Mouse (Mus musculus) testis, adult 2 months (tissue): ENCODE measurements at regions not wholly inside any gene's neighbourhood (a gene's known extent, or its start where the extent isn't known, plus 50 kb on each side); places are given as distances from the start of the nearest gene placed in this dataset.

ENCODE experiments used
- H3K27ac ChIP-seq: fragments of 200-500 bp; 2 replicates; pipeline ENCODE4 v1.5.1; 2012; ENCODE audit warnings: low read depth, low read length; ENCODE audit not compliant: control insufficient read depth, insufficient read depth
- H3K27me3 ChIP-seq: fragments of 200-500 bp; 2 replicates; pipeline ENCODE4 v1.6.1; 2012; ENCODE audit warnings: mild to moderate bottlenecking, low read length, moderate library complexity; ENCODE audit not compliant: control insufficient read depth, insufficient read depth
- H3K36me3 ChIP-seq: fragments of 200-500 bp; 2 replicates; pipeline ENCODE4 v1.6.1; 2012; ENCODE audit warnings: mild to moderate bottlenecking, low read length; ENCODE audit not compliant: control insufficient read depth, insufficient read depth
- H3K4me1 ChIP-seq: fragments of 200-500 bp; 2 replicates; pipeline ENCODE4 v1.6.1; 2012; ENCODE audit warnings: low read length; ENCODE audit not compliant: control insufficient read depth, insufficient read depth
- H3K4me3 ChIP-seq: fragments of 200-500 bp; 2 replicates; pipeline ENCODE4 v1.5.1; 2012; ENCODE audit warnings: low read depth, mild to moderate bottlenecking, low read length, moderate library complexity, mixed read lengths; ENCODE audit not compliant: control insufficient read depth
- CTCF ChIP-seq: fragments of 200-500 bp; IDR thresholded peaks from 2 replicates; pipeline ENCODE4 v1.5.1; 2012; ENCODE audit warnings: low read depth, mild to moderate bottlenecking, inconsistent platforms, low read length, moderate library complexity; ENCODE audit not compliant: control insufficient read depth, insufficient read depth, insufficient replicate concordance
- POLR2A ChIP-seq: fragments of 200-500 bp; IDR thresholded peaks from 2 replicates; pipeline ENCODE4 v1.6.1; 2012; ENCODE audit warnings: low read depth, mild to moderate bottlenecking, inconsistent platforms, low read length, moderate library complexity; ENCODE audit not compliant: control insufficient read depth

DNA sequence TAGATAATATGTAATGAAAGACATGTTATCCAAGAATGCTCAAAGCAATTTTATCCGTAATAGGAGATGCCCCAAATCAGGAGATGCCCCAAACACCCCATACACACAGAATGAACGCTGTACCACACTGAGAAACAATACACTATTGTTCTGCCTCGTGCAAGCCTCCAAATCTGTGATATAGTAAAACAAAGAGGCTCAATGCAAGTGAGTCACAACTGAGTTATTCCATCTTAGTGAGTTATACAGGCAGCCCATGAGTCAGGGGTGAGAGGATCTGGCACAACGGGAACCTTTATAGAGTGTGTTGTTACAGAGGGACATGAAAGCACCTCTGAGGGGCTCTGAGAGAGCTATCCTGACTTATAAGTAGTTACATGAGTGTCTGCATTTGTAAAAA, 145.3 kb downstream of the Gm12728 start:
- TF ChIP-seq CTCF: no peak
- TF ChIP-seq POLR2A: no peak
- no peaks in the 10 kb centered on the region for H3K36me3 ChIP-seq
- H3K27ac ChIP-seq: no peak overlapping the region
- no peaks in the 10 kb centered on the region for H3K4me1 ChIP-seq
- no peak overlapping the region for H3K4me3 ChIP-seq
- no peaks in the 10 kb centered on the region for H3K27me3 ChIP-seq

GRCm38 (mm10) chr4:105936755-105937514, 147.3 kb downstream of the Gm12728 start:
- no peaks in the 10 kb centered on the region for H3K36me3 ChIP-seq
- no peaks in the 10 kb centered on the region for H3K27me3 ChIP-seq
- H3K4me3 ChIP-seq: no peak overlapping the region
- peaks cover 8% of the 10 kb centered on the region; the same call in 1 of the 2 replicates for H3K4me1 ChIP-seq
- H3K27ac ChIP-seq: no peak overlapping the region
- TF ChIP-seq POLR2A: no peak
- no peak for TF ChIP-seq CTCF

- H3K36me3 ChIP-seq: no peaks in the 10 kb centered on the region
- peaks cover 8% of the 10 kb centered on the region; the same call in 1 of the 2 replicates for H3K4me1 ChIP-seq
- no peaks in the 10 kb centered on the region for H3K27me3 ChIP-seq
- TF ChIP-seq CTCF: no peak
- H3K4me3 ChIP-seq: no peak overlapping the region
- H3K27ac ChIP-seq: no peak overlapping the region
Observed at GRCm38 (mm10) chr4:105937587-105937986, 147.9 kb downstream of the Gm12728 start.

DNA sequence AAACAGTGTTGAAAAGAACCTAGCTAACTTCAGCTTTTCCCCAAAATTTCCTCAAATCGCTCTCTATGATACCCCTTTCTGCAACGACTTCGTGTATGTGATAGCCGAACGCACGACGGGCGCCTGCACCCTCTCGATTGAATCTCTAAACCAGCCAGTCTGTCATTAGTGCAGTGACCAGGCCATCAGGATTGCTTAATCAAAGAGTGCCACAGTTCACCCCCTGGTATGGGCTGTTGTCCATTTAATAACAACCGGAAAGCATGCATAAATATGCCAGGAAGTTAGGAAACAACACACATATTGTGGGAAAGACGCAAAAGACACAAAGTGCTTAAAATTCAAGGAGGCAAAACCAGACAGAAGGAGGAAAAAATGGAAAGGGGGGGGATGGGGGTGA, 149.2 kb downstream of the Gm12728 start:
- TF ChIP-seq POLR2A: no peak
- no peak for TF ChIP-seq CTCF
- Histone ChIP-seq H3K27ac (no peak overlapping the region), H3K36me3 (no peaks in the 10 kb centered on the region), H3K4me1 (peaks cover 8% of the 10 kb centered on the region; the same call in 1 of the 2 replicates), H3K27me3 (no peaks in the 10 kb centered on the region), H3K4me3 (no peak overlapping the region)

DNA sequence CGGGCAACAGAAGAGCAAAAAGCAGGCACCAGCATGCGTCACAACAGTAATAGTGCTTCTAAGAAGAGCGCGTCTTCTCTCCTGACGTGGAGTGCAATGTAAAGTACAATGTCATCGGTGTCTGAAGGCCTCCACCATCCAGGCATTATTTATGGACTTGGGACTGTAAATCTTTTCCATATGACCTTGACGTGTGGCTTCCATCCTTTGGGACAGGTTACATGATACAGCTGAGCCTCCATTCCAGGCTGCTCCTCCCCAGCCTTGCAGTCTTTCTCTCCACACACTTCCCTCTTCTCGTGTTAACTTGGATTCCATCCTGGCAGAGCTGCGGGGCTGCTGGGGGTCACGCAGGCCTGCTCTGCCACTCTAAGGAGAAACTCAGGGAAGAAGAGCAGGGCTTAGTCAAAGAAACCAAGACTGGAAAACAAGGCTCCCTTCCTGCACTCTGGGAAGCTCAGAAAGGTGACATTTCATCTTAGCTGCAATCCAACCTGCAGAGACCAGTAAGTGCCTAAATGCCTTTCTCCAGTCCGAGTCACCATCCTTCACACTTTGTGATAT, 150.0 kb downstream of the Gm12728 start:
- H3K4me1 ChIP-seq: peaks cover 8% of the 10 kb centered on the region; the same call in 1 of the 2 replicates
- no peak overlapping the region for H3K4me3 ChIP-seq
- H3K27ac ChIP-seq: no peak overlapping the region
- TF ChIP-seq CTCF (no peak), POLR2A (no peak)
- H3K36me3 ChIP-seq: no peaks in the 10 kb centered on the region
- no peaks in the 10 kb centered on the region for H3K27me3 ChIP-seq

GRCm38 (mm10) chr4:105940891-105941290, 151.2 kb downstream of the Gm12728 start:
- no peak for TF ChIP-seq CTCF
- no peak for TF ChIP-seq POLR2A
- Histone ChIP-seq H3K36me3 (no peaks in the 10 kb centered on the region), H3K27ac (peak overlapping the region; percentile 47)

DNA sequence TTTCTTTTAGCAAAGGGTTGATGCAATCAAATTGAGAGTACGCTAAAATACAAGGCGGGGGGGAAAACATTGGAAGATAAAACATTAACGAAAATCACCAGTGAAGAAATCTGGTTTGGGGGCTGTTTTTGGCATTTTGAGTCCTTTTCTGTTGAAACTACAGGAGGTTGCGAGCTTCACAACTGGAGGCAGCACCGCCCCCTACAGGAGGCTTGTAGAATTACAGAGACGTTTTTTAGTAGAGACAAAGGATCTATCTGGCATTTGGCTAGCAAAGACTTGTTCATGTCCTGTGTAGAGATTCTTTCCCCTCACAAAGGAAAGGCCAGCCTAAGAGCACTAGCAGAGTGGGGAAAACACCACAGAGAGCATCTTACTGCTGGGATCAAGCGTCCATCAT, 152.1 kb downstream of the Gm12728 start:
- peaks cover 10% of the 10 kb centered on the region; the same call in 1 of the 2 replicates for H3K4me1 ChIP-seq
- H3K27me3 ChIP-seq: no peaks in the 10 kb centered on the region
- TF ChIP-seq CTCF (peak; percentile 77; the same call in 1 of the 2 replicates), POLR2A (no peak)
- H3K36me3 ChIP-seq: no peaks in the 10 kb centered on the region
- no peak overlapping the region for H3K27ac ChIP-seq
- H3K4me3 ChIP-seq: no peak overlapping the region

More at GRCm38 (mm10) chr4:105940891-105941290, 151.2 kb downstream of the Gm12728 start:
- H3K4me3 ChIP-seq: no peak overlapping the region; the same call in 1 of the 2 replicates
- H3K4me1 ChIP-seq: peaks cover 10% of the 10 kb centered on the region; the same call in 1 of the 2 replicates
- H3K27me3 ChIP-seq: no peaks in the 10 kb centered on the region
